Mouse (Mus musculus) adrenal gland, adult (tissue): Measurements from ENCODE around the gene Cdkl1.

Experiments
- DNase-seq, 2 experiments: peaks; one replicate each; pipeline ENCODE4 v3.0.0; 2022 to 2023; ENCODE audit warnings: low spot score in 1 of 2; ENCODE audit not compliant: inconsistent age in 2 of 2

Cdkl1 gene

DNA sequence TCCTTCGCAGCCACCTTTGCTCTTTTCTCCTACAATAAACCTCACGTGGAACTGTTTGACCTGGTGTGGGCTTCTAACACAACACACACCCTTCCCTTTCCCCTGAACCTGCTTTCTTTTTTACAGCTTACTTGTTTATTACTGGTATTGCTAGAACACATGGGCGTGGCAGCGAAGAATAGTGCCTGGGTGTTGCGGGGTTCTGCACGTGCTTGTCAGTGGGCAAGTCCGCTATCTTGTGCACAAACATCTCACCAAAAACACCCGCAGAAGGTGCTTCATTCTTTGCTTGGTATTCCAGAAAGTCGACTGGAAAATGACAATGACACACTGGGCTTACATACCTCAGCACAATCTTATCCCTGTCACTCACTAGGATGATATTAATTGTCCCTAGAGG lies 5.6 kb downstream of the Cdkl1 start:
- DNase-seq, result no peak

DNA sequence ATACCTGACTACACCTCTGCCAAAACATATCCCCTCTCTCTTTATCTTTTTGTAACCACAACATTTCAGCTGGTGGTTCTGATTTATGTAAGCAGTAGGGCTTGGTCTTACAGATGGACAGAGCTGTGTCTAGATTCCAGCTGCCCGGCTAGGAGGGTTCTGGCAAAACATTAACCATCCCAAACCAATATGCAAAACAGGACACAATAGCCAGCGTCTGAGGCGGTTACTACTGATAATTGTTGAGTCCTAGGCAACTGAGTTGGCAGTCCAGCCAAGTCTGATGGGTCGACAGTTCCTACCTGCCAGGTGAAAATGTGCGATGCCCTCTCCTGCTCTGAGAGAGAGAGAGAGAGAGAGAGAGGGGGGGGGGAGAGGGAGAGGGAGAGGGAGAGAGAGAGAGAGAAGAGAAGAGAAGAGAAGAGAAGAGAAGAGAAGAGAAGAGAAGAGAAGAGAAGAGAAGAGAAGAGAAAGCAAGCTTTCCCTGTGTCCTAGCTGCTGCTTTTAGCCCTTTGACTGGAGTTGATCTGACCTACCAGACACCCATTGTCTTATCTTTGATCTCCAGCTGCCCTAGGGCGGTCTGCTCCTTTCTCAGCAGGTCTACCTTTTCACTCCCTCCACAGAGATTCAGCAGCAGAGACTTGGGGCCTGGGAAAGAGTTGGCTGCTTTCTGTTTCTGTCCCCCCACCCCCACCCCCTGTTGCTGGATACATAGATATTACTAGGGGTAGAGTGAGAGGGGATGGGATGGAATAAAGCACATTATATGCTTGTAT lies 7.6 kb downstream of the Cdkl1 start:
- DNase-seq, result no peak

DNA sequence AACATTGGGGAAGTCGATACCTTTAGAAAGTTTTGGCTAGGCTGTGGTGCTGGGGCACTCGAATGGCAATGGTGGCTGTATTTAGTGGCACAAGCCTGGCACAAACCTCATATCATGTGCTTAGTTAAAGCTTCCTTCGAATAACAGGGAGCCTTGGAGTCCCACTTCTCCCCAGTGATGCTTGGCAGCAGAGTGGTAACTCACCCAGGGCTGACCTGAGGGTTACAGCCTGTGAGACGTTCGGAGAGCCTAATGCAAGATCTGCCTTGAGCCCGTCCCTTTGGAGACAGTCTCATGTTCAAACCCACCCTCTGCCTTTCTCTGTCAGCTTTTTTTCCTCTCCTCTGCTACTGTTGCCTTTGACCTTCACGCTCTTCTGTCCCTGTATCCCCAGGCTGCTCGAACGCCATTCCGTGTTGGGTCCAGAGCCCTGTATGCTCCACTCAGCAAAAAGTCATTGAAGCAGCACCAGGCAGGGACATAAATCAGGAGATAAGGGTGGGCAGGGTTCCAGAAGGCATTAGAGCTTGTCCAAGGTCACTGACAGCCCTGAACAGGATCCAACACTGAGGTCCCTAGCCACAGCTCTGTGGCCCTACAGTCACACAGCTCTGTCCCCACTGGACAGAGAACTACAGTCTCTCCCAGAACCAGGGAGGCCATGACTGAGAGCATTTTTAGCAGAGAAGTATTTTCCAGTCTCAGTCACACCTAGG lies 9.0 kb downstream of the Cdkl1 start:
- peak; percentile 91 to 96 for DNase-seq

DNA sequence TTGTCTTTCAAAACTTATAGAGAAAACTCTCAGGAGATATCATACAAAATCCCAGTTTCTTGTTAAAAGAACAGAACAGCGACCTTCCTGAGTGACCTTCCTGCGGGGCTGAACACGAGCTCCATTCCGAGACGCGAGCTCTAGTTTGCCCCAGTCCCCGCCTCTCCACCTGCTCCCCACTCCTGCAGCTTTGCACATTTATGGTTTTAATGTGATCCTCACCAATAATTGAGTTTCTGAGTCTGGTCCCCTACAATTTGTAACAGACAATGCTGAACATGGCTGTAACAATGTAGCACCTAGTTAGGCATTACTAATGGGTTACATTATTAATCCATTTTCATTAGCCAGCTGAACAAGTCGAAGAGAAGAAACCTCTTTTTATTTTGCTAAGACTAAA lies 9.6 kb downstream of the Cdkl1 start:
- DNase-seq, result no peak

DNA sequence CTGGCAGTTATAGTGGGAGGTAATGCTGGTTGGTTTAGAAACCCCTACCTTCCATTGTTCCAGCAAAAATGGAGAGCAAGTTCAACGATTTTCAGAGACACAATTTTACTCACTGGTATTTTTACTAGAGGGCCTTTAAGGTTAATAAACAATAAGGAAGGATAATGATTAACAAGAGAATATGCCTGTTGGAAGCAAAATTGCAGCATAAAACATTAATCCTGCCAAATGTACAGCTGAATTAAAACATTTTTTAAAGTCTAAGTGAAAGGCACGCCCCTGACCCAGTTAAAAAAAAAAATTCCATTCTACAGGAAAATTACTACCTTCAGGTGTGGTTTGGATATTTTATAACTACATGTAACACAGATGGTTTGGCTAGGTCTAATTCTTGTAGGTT lies 13.1 kb downstream of the Cdkl1 start:
- DNase-seq, result no peak

DNA sequence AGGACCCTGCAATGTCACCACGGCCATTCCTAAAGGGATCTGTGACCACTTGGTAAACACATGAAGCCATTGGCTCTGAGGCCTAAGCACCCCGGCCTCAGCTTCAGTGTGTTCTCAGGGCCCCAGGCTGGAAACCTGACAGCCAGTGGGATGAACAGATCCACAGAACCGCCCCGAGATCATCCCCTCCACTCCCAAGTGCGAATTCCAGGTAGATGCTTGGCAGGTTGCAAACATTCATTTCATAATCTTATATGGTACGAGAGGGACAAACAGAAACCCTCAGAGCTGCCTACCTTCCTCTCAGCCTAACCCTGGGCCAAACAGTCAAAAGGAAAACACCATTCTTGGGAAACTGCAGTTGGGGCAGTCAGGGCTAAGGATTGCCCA lies 13.7 kb downstream of the Cdkl1 start:
- DNase-seq, result no peak

DNA sequence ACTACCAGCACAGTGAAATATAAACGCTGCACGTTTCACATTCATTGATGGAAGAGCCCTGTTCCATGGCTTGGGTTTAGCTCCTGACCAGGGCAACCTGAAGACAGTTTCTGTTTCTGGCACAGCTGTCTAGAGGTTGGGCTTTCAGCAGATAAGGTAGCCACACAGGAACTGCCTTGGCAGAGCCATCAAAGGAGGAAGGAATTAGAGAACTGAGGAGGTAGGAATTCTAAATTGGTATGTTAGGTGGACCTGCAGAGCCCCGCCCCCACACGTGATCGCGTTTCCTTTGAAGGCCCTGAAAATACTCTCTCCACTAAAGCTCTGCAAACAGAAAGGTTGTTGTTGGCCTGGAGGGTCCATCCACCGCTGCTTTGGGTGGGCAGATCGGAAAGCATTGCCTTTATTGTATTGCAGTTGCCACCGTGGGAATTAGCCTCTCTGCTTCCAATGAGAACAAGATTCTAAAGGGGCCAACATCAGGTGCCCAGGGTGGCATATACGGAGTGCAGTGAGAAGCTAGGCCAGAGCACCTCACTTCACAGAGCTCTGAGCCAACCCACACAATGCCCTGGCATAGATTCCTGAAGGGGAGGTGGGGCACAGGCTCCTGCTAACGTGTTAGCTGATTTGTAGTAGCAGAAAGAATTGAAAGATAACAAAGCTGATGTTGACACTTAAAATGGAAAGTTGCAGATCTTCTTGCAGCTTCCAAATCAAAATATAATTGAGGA lies 14.3 kb downstream of the Cdkl1 start:
- no peak for DNase-seq

DNA sequence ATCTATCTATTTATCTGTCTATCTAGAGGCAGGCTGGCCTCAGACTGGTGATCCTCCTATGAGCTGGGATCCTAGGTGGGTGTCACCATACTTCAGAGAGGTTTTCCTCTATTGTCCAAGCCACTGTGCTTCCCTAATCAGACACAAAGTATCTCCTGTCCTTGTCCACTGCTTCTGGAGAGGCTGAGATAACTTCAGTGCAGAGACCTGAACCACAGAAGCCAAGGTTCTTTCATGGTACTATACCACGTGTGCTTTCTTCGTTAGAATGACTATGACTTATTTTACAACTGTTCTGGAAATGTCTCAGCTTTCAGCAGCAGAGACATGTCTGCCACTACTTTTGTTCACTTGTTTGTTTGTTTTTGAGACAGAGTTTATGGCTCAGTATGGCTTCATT lies 22.2 kb downstream of the Cdkl1 start:
- DNase-seq, result no peak

DNA sequence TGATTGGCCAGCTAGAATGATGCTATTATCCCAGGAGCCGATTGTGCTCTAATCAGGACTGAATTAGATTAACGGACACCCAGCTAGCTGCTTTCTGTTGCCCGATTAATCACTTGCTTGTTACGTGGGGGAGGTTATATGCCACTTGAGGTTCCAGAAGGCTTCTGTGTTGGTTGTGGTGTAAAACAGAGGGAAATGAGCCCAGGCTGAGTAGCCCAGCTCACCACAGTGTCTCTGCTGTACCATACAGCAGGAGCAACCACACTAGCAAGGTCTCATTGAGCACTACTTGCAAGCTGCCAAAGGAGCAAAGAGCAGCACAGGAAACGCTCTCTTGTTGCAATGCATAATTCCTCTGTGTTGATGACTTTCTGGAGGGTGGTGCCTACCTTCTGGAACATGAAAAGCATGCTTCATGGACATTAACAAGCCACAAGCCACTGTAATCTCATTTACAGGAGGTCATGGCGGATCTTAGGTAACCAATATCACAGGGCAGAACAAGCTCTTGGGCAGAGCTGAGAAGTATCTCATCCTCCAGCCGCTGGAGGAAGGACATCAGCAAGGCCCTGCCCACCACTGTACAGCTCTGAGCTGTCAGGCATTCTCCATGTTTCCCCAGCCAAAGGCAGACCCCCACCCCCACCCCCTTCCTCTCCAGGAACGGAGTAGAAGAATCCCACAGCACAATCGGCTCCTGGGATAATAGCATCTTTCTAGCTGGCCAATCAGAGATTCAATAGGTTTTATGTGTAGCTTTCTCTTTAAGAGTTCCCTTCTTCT lies 23.4 kb downstream of the Cdkl1 start:
- no peak for DNase-seq

DNA sequence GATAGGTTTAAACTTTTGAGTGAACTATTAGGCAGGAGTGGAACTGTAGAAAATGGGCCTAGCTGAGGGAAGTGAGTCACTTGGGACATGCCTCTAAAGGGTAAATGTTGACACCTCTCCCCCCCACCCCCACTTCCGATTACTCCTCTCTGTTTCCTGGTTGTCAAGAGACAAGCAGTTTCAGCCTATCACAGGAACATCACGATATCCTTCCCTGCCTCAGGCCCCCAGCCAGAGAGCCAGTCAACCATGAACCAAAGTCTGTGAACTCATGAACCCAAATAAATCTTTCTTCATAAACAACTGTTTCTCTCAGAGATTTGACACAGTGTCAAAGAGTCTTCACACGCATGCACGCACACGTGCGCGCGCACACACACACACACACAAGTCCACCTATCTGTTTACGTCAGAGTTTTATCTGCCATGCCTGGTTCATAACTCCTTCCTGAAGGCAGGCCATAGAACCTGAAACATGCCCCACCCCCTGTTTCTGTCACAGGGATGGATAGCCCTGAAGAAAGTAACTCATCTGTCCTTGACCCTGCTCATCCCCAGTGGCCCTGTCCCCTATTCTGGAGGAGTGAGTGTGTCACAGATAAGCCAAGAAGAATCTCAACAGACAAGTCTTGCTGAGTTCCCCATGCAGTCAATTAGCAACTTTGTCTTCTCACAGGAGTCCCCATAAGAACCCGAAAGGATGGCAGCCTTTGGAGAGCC lies 24.7 kb downstream of the Cdkl1 start:
- DNase-seq, result peak in 1 of 2 experiments; percentile 65

DNA sequence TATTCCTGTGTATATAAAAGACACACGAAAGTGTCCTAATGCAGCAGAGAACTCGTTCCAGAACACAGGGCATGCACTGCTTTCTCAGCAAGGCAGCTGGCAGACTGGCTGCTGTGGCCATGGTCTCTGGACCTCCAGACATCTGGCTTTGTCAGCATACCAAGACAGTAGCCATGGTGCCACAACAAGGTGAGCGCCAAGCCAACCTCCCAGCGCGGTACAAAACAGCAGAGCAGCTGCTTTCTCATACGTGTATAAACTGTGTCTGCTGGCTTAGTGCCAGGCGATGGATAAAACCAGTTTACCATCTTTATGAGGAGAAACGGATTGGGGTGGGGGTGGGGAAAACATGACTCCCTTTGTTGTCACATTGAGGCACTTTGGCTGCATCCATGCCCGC lies 25.5 kb downstream of the Cdkl1 start:
- DNase-seq, result no peak

DNA sequence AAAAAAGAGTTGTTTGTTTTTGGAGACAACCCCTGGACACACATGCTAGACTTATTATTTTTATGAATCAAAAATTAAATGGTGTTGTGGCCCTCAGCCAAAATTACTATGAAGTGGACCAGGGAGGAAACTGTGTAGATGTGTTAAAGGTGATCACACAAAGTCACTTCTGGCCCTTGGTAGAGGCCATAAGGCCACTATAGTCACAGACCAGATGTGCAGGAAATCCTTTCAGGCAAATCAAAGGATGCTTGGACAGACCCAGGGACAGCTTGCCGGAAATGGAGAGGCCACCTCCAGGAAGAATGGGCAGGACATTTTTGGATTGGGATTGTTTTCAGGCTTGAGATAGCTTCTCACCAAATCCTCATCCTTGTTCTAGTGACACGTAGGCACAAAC lies 29.5 kb downstream of the Cdkl1 start:
- peak in 1 of 2 experiments; percentile 69 for DNase-seq

DNA sequence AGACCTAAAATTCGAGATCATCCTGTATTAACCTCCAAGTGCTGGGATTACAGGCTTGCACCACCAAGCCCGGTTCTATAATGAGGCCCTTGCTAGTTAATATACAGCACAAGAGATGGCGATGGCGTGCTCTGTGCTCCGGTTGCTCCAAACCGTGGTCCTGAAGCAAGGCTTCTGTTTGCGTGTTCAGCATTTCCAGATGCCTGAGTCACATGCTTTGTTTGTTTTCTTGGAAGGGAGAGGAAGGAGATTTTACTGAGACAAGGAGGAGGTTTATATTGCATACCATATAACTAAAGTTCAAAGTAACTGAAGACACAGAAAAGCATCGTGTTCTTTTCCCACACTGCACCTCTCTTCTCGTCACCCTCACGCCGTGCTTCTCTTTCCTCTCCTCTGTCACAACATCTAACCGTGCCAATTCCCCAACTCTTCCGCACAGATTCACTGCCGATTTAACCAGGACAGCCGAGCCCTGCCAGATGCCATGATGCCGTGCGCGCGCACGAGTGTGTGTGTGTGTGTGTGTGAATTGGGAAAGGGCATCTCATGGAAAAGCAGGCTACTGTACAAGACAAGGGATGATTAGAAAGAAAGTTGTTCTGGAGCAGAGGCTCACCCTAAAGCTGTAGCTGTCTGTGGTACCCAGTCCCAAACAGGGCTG lies 30.2 kb downstream of the Cdkl1 start:
- DNase-seq, result no peak

DNA sequence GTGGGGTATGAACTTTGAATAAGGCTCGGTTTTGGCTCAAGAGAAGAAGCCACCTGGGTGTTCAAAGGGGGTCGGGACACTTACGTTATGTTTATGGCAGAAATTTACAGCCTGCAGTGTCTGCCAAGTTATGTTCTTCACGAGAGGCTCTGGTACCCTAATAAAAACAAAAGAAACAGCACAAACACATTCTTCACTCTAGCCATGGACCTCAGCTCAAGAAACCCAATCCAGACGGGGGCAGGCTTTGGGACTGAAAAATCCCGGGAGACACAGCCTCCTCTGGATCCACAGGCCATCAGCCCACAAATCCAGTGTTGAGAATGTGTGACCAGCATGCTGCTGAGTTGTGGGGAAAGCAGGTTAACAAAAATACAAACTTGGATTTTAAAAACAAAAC lies 31.1 kb downstream of the Cdkl1 start:
- DNase-seq, result no peak

DNA sequence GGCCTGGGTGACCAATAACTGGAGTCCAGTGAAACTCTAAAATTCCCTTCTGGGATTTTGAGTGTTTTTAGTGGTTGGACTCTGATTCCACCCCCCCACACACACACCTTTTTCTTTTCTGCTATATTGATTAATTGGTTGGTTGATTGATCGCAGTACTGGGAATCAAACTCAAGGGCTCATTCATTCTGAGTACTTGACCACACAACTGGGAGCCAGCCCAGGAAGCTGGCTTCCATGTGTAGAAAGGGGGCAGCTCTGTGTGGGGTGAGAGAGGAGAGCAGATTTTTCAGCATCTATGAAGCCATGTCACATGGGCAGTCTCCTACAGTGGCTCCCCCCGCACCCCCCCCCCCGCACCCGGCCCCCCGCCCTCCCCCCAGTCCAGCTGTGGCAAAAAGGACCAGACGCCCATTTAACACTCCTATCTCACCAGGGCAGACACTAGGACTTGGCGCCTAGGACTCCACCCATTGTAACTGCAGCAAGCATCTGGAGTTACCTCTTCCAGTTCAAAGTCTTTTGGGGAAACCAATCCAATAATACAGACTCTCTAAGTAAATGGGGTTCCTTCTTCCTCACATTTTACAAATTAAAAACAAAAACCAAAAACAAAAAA lies 31.7 kb downstream of the Cdkl1 start:
- no peak for DNase-seq

DNA sequence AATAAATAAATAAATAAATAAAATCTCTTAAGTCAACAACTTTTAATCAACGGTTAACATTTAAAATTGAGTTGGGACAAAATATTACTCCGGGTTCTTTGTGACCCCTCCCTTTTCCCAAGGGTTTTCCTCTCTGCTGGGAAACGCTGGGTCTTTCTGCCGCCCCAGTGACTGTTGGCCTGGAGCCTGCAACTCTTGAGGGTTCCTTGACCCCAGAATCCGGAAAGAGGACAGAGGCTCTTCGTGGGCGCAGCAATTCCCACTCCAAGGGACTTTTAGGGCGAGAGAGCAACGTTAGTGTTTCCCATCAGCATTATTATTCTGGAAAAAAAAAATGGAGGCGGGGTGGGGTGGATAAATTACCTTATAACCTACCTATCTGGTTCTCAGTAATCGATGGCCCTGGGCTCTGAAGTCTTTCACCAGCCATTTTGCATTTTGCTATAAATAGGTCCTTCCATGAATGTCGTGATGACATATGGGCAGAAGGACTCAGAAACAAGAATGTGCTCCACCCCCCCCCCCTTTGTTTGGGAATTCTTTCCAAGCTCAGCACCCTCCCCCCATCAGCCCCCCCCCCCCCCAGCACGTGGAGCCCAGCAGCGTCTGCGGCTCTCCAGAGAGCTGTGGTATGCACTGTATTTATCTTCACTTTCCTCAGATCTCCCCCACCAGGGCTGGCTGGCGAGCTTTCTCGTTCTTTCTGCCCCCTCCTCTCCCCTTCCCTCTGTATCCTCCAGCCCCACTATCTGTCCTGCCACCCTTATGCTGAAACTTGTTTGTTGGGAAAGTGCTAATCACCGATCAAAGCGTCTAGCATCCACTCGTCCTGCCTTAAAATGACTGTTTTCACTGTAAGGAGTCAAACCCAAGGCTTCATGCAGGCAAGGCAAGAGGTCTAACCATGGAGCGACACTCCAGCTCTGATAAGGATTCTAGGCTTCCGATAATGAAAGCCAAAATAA lies 32.6 kb downstream of the Cdkl1 start:
- DNase-seq, result peak; percentile 52 to 73

DNA sequence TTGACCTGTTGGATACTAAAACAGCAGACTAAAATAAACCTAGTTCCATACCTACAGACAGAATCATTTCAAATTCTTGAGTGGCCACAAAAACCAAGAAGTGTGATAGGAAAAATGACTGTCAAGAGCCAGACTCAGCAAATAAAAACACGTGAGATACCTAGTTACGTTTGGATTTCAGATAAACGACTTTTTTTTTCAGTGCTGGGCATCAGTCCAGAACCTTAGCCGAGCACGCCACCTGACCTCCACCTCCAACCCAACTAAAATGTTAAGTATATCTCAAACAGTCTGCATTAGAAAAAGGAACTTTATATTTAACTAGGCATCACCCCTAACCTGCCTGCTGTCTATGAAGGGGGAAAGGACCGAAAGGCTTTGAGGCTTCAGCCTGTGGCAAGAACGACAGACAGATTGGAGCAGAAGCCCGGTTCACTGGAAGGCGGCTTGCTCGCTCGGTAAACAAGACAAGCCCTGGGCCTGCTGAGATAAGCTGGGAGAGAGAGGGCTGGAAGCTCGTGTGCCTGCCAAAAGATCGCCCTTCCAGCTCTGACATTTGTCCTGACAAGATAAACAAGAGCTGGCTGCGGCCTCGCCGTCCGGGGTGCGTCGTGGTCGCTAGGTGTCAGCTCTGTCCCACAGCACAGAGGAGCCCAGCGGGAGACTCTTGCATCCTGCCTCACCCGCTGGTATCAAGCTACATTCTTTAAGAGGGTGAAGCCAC lies 33.5 kb downstream of the Cdkl1 start:
- peak; percentile 95 to 96 for DNase-seq

DNA sequence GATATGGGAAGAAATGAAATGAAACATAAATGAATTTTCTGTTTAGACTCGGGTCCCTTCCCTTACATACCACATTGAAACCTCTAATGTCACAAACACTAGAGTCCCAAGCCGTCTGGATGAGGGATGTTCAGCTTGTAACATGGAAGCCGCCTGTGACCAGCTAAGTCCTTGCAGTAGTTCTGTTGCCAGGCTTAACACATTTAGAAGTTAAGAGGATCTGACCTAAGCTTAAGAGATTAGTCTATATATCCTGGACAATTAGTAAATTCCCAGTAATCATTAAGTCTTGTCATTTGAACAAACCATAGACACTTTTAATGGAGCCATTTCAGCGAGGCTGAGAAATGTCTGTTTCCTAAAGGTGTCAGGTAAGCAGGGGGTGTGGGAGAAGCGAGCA lies 35.1 kb downstream of the Cdkl1 start:
- no peak for DNase-seq
